Mouse (Mus musculus) layer of hippocampus, adult 18-20 months (tissue): ENCODE results near the gene Ttc21a. TPM values are rescaled to one million over a fixed set of nuclear protein-coding genes. Genes with fewer than 3 reads are reported as not detected.

Experiments used
- DNase-seq, 2 experiments: peaks; one replicate each; pipeline ENCODE4 v3.0.0; 2022; ENCODE audit warnings: low spot score in 2 of 2
- total RNA-seq, 2 experiments: library from RNA; stranded (reverse); gene quantifications; 2 replicates each; pipeline ENCODE4 v1.2.3; 2021

Gene Ttc21a
- total RNA-seq, 2 experiments from 2014 or later, result 0.71 to 1.2 TPM

- DNase-seq, result no peak
These were observed 2.2 kb downstream of the Ttc21a start for GRCm38 (mm10) chr9:119939646-119940045.

- no peak for DNase-seq
These were observed 4.0 kb downstream of the Ttc21a start for GRCm38 (mm10) chr9:119941407-119941806.

- DNase-seq, result no peak
These were observed 4.5 kb downstream of the Ttc21a start for GRCm38 (mm10) chr9:119941861-119942260.

GRCm38 (mm10) chr9:119943326-119943725 is 5.9 kb downstream of the Ttc21a start:
- no peak for DNase-seq

- no peak for DNase-seq
These were observed 7.9 kb downstream of the Ttc21a start for GRCm38 (mm10) chr9:119945173-119945900.

- no peak for DNase-seq
These were observed 11.4 kb downstream of the Ttc21a start for GRCm38 (mm10) chr9:119948804-119949203.

- no peak for DNase-seq
These were observed 13.0 kb downstream of the Ttc21a start for GRCm38 (mm10) chr9:119950434-119950833.

- no peak for DNase-seq
These were observed 14.0 kb downstream of the Ttc21a start for GRCm38 (mm10) chr9:119951388-119951787.

- no peak for DNase-seq
These were observed 21.4 kb downstream of the Ttc21a start for GRCm38 (mm10) chr9:119958835-119959234.

GRCm38 (mm10) chr9:119962216-119962615 is 24.8 kb downstream of the Ttc21a start:
- DNase-seq, result no peak

GRCm38 (mm10) chr9:119962987-119963667 is 25.7 kb downstream of the Ttc21a start:
- DNase-seq, result no peak

GRCm38 (mm10) chr9:119964206-119964605 is 26.8 kb downstream of the Ttc21a start:
- no peak for DNase-seq

GRCm38 (mm10) chr9:119965186-119965585 is 27.8 kb downstream of the Ttc21a start:
- DNase-seq, result no peak

- no peak for DNase-seq
These were observed 29.0 kb downstream of the Ttc21a start for GRCm38 (mm10) chr9:119966221-119966910.

- no peak for DNase-seq
These were observed 32.4 kb downstream of the Ttc21a start for GRCm38 (mm10) chr9:119969811-119970210.

GRCm38 (mm10) chr9:119970221-119970620 is 32.8 kb downstream of the Ttc21a start:
- DNase-seq, result no peak

- peak in 1 of 2 experiments; percentile 56 for DNase-seq
These were observed 33.6 kb downstream of the Ttc21a start for GRCm38 (mm10) chr9:119970763-119971656.

- DNase-seq, result no peak
These were observed 34.8 kb downstream of the Ttc21a start for GRCm38 (mm10) chr9:119972166-119972565.

GRCm38 (mm10) chr9:119972582-119972981 is 35.2 kb downstream of the Ttc21a start:
- no peak for DNase-seq

- no peak for DNase-seq
These were observed 35.9 kb downstream of the Ttc21a start for GRCm38 (mm10) chr9:119973281-119973680.
